Mouse (Mus musculus) neural tube, embryonic 15.5 days (tissue): Measurements from ENCODE around the gene Mark1. TPM values are rescaled to one million over a fixed set of nuclear protein-coding genes. Genes with fewer than 3 reads are reported as not detected.

Source experiments
- ATAC-seq: fragments of 200-750 bp; cut with Nextera tagmentation; 2 replicates; pipeline ENCODE4 v1.8.0; 2017; ENCODE audit warnings: mild to moderate bottlenecking, moderate TSS enrichment, moderate library complexity; ENCODE audit not compliant: low FRiP score
- H3K27ac ChIP-seq: fragments of 300-500 bp; sonication (generic); replicated peaks from 2 replicates; pipeline ENCODE4 v1.5.1; 2015; ENCODE audit warnings: mild to moderate bottlenecking, inconsistent platforms
- H3K27me3 ChIP-seq: fragments of 300-500 bp; sonication (generic); replicated peaks from 2 replicates; pipeline ENCODE4 v1.6.1; 2015; ENCODE audit warnings: inconsistent platforms
- H3K36me3 ChIP-seq: fragments of 300-500 bp; sonication (generic); 2 replicates; pipeline ENCODE4 v1.6.1; 2015; ENCODE audit warnings: inconsistent platforms
- H3K4me1 ChIP-seq: fragments of 300-500 bp; sonication (generic); 2 replicates; pipeline ENCODE4 v1.6.1; 2015; ENCODE audit warnings: inconsistent platforms
- H3K4me2 ChIP-seq: fragments of 300-500 bp; sonication (generic); 2 replicates; pipeline ENCODE4 v1.6.1; 2015; ENCODE audit warnings: inconsistent platforms, mild to moderate bottlenecking, moderate library complexity
- H3K4me3 ChIP-seq: fragments of 300-500 bp; sonication (generic); replicated peaks from 2 replicates; pipeline ENCODE4 v1.5.1; 2015; ENCODE audit warnings: mild to moderate bottlenecking, inconsistent platforms
- H3K9ac ChIP-seq: fragments of 300-500 bp; sonication (generic); replicated peaks from 2 replicates; pipeline ENCODE4 v1.6.1; 2015; ENCODE audit warnings: mild to moderate bottlenecking, inconsistent platforms
- H3K9me3 ChIP-seq: fragments of 300-500 bp; sonication (generic); replicated peaks from 2 replicates; pipeline ENCODE4 v1.6.1; 2016; ENCODE audit warnings: inconsistent platforms
- WGBS: fragments of 180-500 bp; shearing (Covaris S2); methylation state at CpG from one replicate; pipeline ENCODE4 v1.1.7; 2015; ENCODE audit warnings: mixed read lengths; 5-methylcytosine and 5-hydroxymethylcytosine counted together
- polyA plus RNA-seq: library from polyadenylated mRNA; unstranded; fragments of >200 nt; fragmentation: Nextera tagmentation; extraction: Ambion mirVana; gene quantifications from 2 replicates; pipeline ENCODE4 v1.2.1, GENCODE M21; 2015

Gene Mark1
- polyA plus RNA-seq, 1 experiment from 2014 or later = 13.5 TPM

DNA sequence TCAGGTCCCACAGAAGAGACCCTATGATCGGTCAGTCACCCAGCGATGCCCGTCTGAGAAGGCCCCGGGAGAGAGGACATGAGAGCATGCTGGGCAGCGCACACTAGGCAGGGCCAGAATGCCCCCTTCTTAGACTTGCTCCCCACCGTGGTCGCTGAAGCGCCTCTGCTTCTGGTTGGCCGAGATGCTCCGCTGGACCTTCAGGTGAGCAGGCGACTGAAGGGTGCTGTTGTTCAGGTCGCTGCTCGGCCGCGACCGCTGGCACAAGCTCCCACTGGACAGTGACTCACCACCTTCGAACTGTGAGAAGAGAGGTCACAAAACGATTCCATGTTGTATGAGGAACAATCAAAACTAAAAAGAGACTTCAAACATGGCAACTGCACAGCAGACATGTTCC is 87.0 kb downstream of the Mark1 start:
- no peak for ATAC-seq
- peaks cover 73% of the 10 kb centered on the region for H3K36me3 ChIP-seq
- H3K4me3 ChIP-seq = no peak overlapping the region
- H3K4me2 ChIP-seq = no peak overlapping the region
- no peaks in the 10 kb centered on the region for H3K27me3 ChIP-seq
- no peak overlapping the region for H3K9ac ChIP-seq
- no peaks in the 10 kb centered on the region for H3K9me3 ChIP-seq
- H3K27ac ChIP-seq = no peak overlapping the region
- H3K4me1 ChIP-seq = peaks cover 2% of the 10 kb centered on the region; the same call in 1 of the 2 replicates
- WGBS = 94% methylated on average over 18 of the region's 18 CpGs

DNA sequence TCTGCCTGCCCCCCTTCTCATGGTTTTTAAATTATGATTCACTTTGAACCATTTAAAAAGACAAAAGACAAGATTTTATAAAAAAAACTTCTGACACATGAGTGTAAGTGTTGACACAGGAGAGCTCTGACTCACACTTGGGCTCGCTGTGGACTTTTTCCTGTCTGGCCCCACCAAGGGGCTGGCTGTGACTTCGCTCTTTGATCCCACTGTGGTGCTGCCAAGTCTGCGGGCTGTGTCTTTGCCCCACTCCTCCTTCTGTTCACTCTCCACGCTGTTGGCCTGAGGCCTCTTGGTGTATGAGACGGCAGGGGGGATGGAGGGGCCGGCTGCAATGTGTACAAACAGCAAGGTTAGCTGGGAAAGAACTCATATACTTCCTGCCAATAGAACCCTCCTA is 87.5 kb downstream of the Mark1 start:
- WGBS = 78% methylated on average over 6 of the region's 6 CpGs
- Histone ChIP-seq H3K27me3 (no peaks in the 10 kb centered on the region), H3K4me3 (no peak overlapping the region), H3K4me1 (peaks cover 2% of the 10 kb centered on the region; the same call in 1 of the 2 replicates), H3K9me3 (no peaks in the 10 kb centered on the region), H3K27ac (no peak overlapping the region), H3K9ac (no peak overlapping the region), H3K36me3 (peaks cover 71% of the 10 kb centered on the region), H3K4me2 (no peak overlapping the region)
- ATAC-seq = no peak

DNA sequence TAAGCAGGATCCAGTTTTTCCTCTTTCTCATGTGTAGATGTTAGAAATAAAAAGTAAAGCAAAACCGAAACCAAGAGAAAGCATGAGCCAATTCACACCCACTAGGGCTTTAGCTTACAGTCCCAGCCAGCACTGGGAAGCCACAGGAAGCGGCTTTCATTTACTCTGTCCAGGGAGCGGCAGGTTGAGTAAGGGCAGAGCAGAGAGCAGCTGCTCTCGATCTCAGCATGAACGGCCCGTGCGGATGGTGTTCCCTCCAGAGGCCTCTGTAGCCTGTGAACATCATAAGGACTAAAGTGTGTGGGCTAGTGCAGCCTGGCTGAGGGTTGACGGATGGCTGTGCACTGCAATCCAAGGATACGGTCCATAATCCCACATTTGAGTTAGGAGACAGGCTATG is 90.8 kb downstream of the Mark1 start:
- 55% methylated on average over 9 of the region's 9 CpGs for WGBS
- H3K27ac ChIP-seq = no peak overlapping the region
- H3K9me3 ChIP-seq = no peaks in the 10 kb centered on the region
- no peak for ATAC-seq
- no peak overlapping the region for H3K4me2 ChIP-seq
- no peak overlapping the region for H3K4me3 ChIP-seq
- peaks cover 77% of the 10 kb centered on the region for H3K36me3 ChIP-seq
- H3K27me3 ChIP-seq = no peaks in the 10 kb centered on the region
- no peak overlapping the region for H3K9ac ChIP-seq
- H3K4me1 ChIP-seq = peaks cover 13% of the 10 kb centered on the region

DNA sequence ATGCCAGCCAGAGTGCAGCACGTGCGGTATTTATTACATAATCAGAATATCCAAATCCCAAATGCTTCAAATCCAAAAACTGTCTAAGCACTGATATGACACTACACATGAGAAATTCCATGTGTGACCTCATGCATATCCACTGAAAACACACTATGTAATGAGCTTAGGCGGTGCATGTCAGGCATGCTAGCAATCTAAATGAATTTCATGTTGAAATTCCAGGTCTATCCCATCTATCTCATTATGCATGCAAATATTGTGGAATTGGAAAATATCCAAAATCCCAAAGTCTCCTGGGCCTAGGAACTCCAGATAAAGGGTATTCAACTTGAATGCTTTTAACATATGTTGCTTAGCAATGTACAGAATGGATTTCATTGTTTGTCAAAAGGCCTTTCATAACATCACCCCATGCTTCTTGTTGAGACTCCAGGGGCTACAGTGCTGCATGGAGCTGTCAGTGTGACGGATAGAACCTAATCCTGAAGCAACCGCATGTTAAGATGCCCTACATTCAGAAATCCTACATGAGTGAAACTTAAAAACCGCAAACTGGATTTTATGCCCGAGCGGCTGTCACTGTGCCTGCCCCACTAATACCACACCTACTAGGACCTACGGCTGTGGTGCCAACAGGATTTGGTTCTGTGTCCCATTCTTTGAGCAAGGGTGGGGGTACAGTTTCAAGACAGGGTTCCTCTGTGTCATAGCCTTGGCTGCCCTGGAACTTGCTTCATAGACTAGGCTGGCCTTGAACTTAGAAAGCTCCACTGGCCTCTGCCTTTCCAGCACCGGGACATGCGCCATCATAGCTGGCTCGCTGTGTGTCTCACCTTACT is 93.2 kb downstream of the Mark1 start:
- Histone ChIP-seq H3K27me3 (no peaks in the 10 kb centered on the region), H3K9me3 (no peaks in the 10 kb centered on the region), H3K27ac (no peak overlapping the region), H3K4me3 (no peak overlapping the region), H3K36me3 (peaks cover 70% of the 10 kb centered on the region), H3K4me2 (no peak overlapping the region), H3K4me1 (peaks cover 13% of the 10 kb centered on the region), H3K9ac (no peak overlapping the region)
- no peak for ATAC-seq
- WGBS = 63% methylated on average over 12 of the region's 12 CpGs

DNA sequence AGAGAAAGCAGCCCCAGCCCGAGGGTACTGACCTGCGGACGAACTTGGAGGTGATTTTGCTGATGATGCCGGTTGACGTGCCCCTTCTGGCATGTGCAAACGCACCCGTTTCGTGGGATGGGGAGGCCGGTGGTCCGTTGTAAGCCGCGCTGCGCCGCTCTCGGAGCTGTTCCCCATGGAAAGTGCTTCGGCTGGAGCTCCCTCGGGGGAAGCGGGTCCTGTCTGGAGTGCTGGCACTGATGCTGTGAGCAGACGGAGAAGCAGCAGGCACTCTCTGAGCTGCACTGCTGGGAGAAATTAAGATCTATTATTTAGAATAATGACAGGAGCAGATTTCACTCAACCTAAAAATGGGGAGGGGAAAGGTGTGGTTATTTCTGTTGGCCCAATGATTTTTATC is 94.0 kb downstream of the Mark1 start:
- H3K9me3 ChIP-seq = no peaks in the 10 kb centered on the region
- H3K9ac ChIP-seq = no peak overlapping the region
- ATAC-seq = no peak
- H3K4me3 ChIP-seq = no peak overlapping the region
- no peak overlapping the region for H3K4me2 ChIP-seq
- H3K27me3 ChIP-seq = no peaks in the 10 kb centered on the region
- peaks cover 73% of the 10 kb centered on the region for H3K36me3 ChIP-seq
- 32% methylated on average over 19 of the region's 19 CpGs for WGBS
- no peak overlapping the region for H3K27ac ChIP-seq
- H3K4me1 ChIP-seq = peaks cover 13% of the 10 kb centered on the region

DNA sequence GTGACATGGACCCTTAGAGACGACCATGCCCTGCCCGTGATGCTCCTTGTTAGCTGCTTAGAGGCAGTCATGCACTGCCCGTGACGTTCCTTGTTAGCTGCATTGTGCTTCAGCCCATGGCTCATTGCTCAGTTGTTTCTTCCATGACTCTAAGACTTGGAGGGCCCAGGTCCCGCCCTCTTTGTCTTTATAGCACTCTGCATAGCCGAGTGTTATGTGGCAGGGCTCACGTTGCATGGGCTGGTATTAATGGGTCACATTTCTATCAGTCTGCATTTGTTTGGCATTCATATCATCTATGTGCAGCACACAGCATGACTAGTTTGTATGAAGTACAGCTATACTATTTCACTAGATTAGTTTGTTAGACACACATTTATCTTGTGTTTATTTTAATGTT is 95.7 kb downstream of the Mark1 start:
- ATAC-seq = no peak
- Histone ChIP-seq H3K9ac (no peak overlapping the region), H3K36me3 (peaks cover 68% of the 10 kb centered on the region)

DNA sequence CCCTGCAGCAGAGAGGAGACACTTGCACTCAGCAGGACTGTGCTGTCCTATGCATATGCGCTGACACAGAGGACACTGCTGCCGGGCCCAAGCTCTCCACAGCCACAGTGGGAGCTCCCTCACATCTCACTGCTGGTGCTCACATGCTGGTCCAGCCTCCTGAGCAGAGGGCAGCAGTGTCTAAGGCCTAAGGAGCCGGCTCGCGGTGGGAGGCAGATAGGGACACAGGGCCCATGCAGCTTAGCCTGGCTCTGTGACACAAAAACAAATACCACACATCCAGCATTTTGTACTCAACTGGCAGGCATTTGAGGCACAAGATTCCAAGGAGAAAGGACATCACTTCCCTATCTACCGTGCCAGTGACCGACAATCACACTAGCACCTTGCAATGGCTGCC is 96.5 kb downstream of the Mark1 start:
- Histone ChIP-seq H3K4me3 (no peak overlapping the region), H3K27ac (no peak overlapping the region), H3K4me2 (no peak overlapping the region), H3K36me3 (peaks cover 68% of the 10 kb centered on the region), H3K4me1 (peaks cover 11% of the 10 kb centered on the region; the same call in 1 of the 2 replicates), H3K27me3 (no peaks in the 10 kb centered on the region), H3K9me3 (no peaks in the 10 kb centered on the region), H3K9ac (no peak overlapping the region)
- no peak for ATAC-seq
- 71% methylated on average over 7 of the region's 7 CpGs for WGBS

More for the DNA sequence above, 95.7 kb downstream of the Mark1 start:
- Histone ChIP-seq H3K4me2 (no peak overlapping the region), H3K27ac (no peak overlapping the region), H3K4me1 (peaks cover 12% of the 10 kb centered on the region), H3K9me3 (no peaks in the 10 kb centered on the region), H3K27me3 (no peaks in the 10 kb centered on the region), H3K4me3 (no peak overlapping the region)
- WGBS = 42% methylated on average over 7 of the region's 7 CpGs

DNA sequence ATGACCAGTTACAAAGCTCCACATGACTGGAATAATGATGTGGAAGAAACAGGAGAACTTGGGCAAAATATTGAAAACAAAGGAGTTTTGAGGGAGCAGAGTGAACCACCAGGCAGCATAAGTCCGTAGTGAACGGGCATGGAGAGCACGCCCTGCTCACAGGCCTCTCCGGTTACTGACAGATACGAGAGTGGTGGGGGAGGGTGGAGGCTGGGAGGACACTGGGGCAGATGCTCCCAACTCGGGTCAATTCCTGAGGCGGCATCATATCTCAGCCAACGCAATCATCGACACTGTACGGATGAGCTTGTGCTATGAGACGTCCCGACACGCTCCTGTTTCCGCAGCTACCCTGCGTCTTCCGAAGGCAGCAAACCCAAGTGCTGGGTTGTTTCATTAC is 102.0 kb downstream of the Mark1 start:
- ATAC-seq = no peak
- Histone ChIP-seq H3K4me3 (no peak overlapping the region), H3K27ac (no peak overlapping the region), H3K9ac (no peak overlapping the region), H3K4me1 (no peaks in the 10 kb centered on the region), H3K27me3 (no peaks in the 10 kb centered on the region), H3K9me3 (no peaks in the 10 kb centered on the region), H3K4me2 (no peak overlapping the region), H3K36me3 (peaks cover 35% of the 10 kb centered on the region)
- WGBS = 81% methylated on average over 16 of the region's 16 CpGs

DNA sequence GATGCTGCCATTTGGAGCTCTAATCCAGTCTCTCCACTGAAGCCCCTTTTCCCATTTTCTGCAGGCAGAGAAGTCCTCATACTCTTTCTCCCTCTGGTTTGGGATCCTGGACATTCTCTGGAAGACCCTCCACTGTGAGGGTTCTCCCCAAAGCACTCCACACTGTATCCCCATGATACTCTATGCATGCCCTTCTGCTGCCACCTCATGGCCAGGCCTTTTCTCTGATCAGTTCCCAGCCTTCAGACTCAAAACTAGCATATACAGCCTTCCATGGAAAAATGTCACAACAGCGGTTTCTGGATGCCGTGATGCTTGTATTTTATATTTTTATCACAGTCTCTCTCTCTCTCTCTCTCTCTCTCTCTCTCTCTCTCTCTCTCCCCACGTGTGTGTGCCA is 107.4 kb downstream of the Mark1 start:
- Histone ChIP-seq H3K36me3 (no peaks in the 10 kb centered on the region), H3K27ac (no peak overlapping the region), H3K9ac (no peak overlapping the region), H3K4me1 (no peaks in the 10 kb centered on the region), H3K4me3 (no peak overlapping the region), H3K27me3 (no peaks in the 10 kb centered on the region), H3K4me2 (no peak overlapping the region), H3K9me3 (no peaks in the 10 kb centered on the region)
- 81% methylated on average over 3 of the region's 3 CpGs for WGBS
- ATAC-seq = no peak

DNA sequence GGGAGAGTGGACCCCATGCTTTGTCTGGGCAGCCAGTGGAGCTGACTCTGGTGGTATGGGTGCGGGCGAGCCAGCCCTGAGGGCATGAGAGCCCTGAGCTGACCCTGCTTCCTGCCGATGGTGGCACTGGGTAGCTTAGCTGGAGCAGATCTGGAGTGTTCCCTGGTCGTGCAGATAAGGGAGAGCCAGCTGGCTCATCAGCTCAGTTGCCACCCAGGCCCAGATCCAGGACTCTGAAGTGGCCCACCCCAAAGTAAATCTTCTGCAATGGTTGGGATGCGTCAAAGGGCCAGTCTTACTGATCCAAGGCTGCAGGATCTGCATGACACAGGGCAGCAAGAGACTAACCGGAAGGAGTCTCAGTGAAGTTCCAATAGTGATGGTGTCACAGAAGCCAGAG is 109.9 kb downstream of the Mark1 start:
- no peak overlapping the region for H3K27ac ChIP-seq
- H3K9ac ChIP-seq = no peak overlapping the region
- H3K9me3 ChIP-seq = no peaks in the 10 kb centered on the region
- no peak overlapping the region for H3K4me2 ChIP-seq
- H3K4me1 ChIP-seq = no peaks in the 10 kb centered on the region
- peaks cover 3% of the 10 kb centered on the region; the same call in 1 of the 2 replicates for H3K27me3 ChIP-seq
- H3K36me3 ChIP-seq = no peaks in the 10 kb centered on the region
- no peak for ATAC-seq
- no peak overlapping the region for H3K4me3 ChIP-seq
- WGBS = 96% methylated on average over 6 of the region's 6 CpGs

DNA sequence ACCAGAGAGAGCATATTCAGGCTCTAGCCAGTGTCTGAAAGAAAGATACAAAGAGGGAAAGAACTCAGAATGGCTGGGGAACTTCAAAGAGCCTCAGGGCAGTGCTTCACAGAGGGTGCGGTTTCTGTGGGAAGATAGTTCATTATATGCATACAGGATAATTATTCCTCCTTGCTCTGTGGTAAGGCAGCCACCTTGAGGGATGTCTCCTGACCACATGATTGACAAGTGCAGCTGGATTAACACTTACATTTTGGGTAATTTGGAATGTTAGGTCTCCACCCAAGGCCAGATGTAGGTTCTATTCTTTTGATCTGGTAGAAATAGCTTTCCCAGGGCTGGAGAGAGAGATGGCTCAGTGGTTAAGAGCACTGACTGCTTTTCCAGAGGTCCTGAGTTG is 113.2 kb downstream of the Mark1 start:
- peaks cover 11% of the 10 kb centered on the region for H3K4me1 ChIP-seq
- H3K9ac ChIP-seq = no peak overlapping the region
- no peak for ATAC-seq
- H3K9me3 ChIP-seq = no peaks in the 10 kb centered on the region
- H3K4me2 ChIP-seq = no peak overlapping the region
- no peak overlapping the region for H3K4me3 ChIP-seq
- no peak overlapping the region for H3K27ac ChIP-seq
- H3K27me3 ChIP-seq = peaks cover 32% of the 10 kb centered on the region
- H3K36me3 ChIP-seq = no peaks in the 10 kb centered on the region
- WGBS = 72% methylated on average over 1 of the region's 1 CpGs
